Mouse (Mus musculus): Measurements from ENCODE around the gene Cd46. TPM values are rescaled to one million over a fixed set of nuclear protein-coding genes. Genes with fewer than 3 reads are reported as not detected.

The Cd46 gene
- total and polyA plus RNA-seq, 3 experiments: 0.50 to 1.3 TPM; not detected in 1

GRCm38 (mm10) chr1:194989024-194989423 lies 103.0 kb downstream of the Cd46 start:
- H3K27ac ChIP-seq (ENCODE audit: control insufficient read depth, low read depth, low read length): no peak overlapping the region
- H3K9ac ChIP-seq (ENCODE audit: control insufficient read depth, low read depth, low read length, poor library complexity, severe bottlenecking): no peak overlapping the region
- H3K27me3 ChIP-seq (ENCODE audit: control insufficient read depth in 1 of 2, insufficient read depth in 2 of 2, low read length in 2 of 2): no peaks in the 10 kb centered on the region
- H3K9me3 ChIP-seq (replicated peaks; ENCODE audit: insufficient read depth, low read length): no peaks in the 10 kb centered on the region
- peaks cover 47 to 52% of the 10 kb centered on the region in 2 experiments for H3K4me1 ChIP-seq (ENCODE audit: control insufficient read depth in 1 of 2, insufficient read depth in 2 of 2, low read length in 2 of 2)
- H3K4me3 ChIP-seq (ENCODE audit: control insufficient read depth in 1 of 2, insufficient read depth in 1 of 2, low read depth in 2 of 2, low read length in 2 of 2): no peak overlapping the region
- DNase-seq (ENCODE audit: low read depth, low spot score): peak; percentile 80
- H3K36me3 ChIP-seq (ENCODE audit: control insufficient read depth in 1 of 2, insufficient read depth in 2 of 2, low read length in 2 of 2): peaks cover 0 to 57% of the 10 kb centered on the region in 2 experiments; a peak in 2 of 4 replicates
- TF ChIP-seq CTCF (IDR thresholded peaks at IDR 0.05 in 2 of 3, conservative IDR thresholded peaks at IDR 0.05 in 1 of 3; ENCODE audit: control insufficient read depth in 1 of 3, insufficient read depth in 1 of 3, low read depth in 2 of 3, low read length in 3 of 3, poor library complexity in 1 of 3, severe bottlenecking in 1 of 3): peak; percentile 31 to 60 (median 36)
- TF ChIP-seq GABPA (IDR thresholded peaks at IDR 0.05; ENCODE audit: low read depth, low read length): no peak
- TF ChIP-seq ZNF384 (IDR thresholded peaks at IDR 0.05; ENCODE audit: low read depth, low read length): peak; percentile 46; the same call in 1 of the 2 replicates
- TF ChIP-seq EP300 (IDR thresholded peaks at IDR 0.05; ENCODE audit: low read depth in 1 of 2, low read length in 2 of 2): 0 out of 4 replicates have a peak, but pooled peaks of 1 of the 2 experiments have one; percentile 4
- TF ChIP-seq MYB (IDR thresholded peaks at IDR 0.05; ENCODE audit: low read depth, low read length): no peak
- TF ChIP-seq RAD21 (IDR thresholded peaks at IDR 0.05; ENCODE audit: low read depth, low read length): peak; percentile 24
- peak; percentile 38; the same call in 1 of the 2 replicates for TF ChIP-seq GATA1 (IDR thresholded peaks at IDR 0.05; ENCODE audit: low read depth, low read length)
- peak; percentile 21; the same call in 1 of the 2 replicates for TF ChIP-seq SMC3 (IDR thresholded peaks at IDR 0.05; ENCODE audit: low read depth, low read length)
- TF ChIP-seq TBP (IDR thresholded peaks at IDR 0.05; ENCODE audit: low read depth, low read length): 0 out of 2 replicates have a peak, but pooled peaks have one; percentile 29
- H3K79me2 ChIP-seq (ENCODE audit: control insufficient read depth, insufficient read depth, low read length, poor library complexity): no peaks in the 10 kb centered on the region; the same call in 1 of the 2 replicates

Other genes with a start within 250 kb of the Cd46 start
- 0.10 TPM in 1 of 2 replicates, not detected in the other for gene Cd34, start 153.4 kb downstream of the Cd46 start, total RNA-seq (2012; rRNA removed)
- under 1 TPM in 1 of 2 experiments, not detected in 1; 0.14 TPM for gene Cd34, start 153.4 kb downstream of the Cd46 start, polyA plus RNA-seq (2012; ENCODE audit: insufficient read depth in 1 of 2, insufficient read length in 2 of 2, low read depth in 1 of 2, low replicate concordance in 2 of 2, missing spikeins in 1 of 2)
- gene Cr1l, start 39.3 kb upstream of the Cd46 start, total RNA-seq (2012; rRNA removed): 106 and 116 TPM in 2 replicates
- gene Cr1l, start 39.3 kb upstream of the Cd46 start, polyA plus RNA-seq (2012; ENCODE audit: insufficient read depth in 1 of 2, insufficient read length in 2 of 2, low read depth in 1 of 2, low replicate concordance in 2 of 2, missing spikeins in 1 of 2): 100 to 1,000 TPM in 1 of 2 experiments, not detected in 1; 103 TPM
- not detected in 2 replicates for gene Cr2, start 84.5 kb upstream of the Cd46 start, total RNA-seq (2012; rRNA removed)
- under 1 TPM in 1 of 2 experiments, not detected in 1; 0.08 TPM for gene Cr2, start 84.5 kb upstream of the Cd46 start, polyA plus RNA-seq (2012; ENCODE audit: insufficient read depth in 1 of 2, insufficient read length in 2 of 2, low read depth in 1 of 2, low replicate concordance in 2 of 2, missing spikeins in 1 of 2)

Data from MEL (cell line).